Comparison of ENCODE assay signal across 13 mouse cellular contexts in the genomic region with DNA sequence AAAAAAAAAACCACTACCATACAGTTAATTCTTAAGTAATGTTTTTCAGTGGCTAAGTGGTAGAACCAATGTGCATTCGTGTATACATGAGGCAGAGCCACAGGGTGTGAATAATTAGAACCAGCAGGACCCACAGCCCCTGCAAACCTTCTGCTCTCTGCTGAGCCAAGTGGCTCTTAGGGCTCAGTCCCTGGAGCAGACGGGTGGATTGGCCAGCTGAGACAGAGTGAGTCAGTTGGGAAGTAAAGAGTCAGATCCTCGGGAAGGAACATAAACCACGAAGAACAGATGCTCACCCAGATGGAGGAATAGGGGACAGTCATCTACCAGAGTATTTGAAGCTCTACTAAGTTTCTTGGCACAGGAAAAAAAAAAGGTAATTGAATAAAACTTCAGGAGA.
DNase-seq lines count a peak whose midpoint lies in the region; ATAC-seq and TF ChIP-seq lines count a peak whose summit lies in the region.
"Had no signal": no experiment of that assay in that cellular context is flagged by ENCODE, and none has a peak within 500 bp of the region (broad histone marks: within the 10 kb centered on the region; RNA-seq: fewer than 3 reads in every experiment).

No protein-coding gene starts in this region.

- no peak; the same call in 1 of the 2 replicates for ATAC-seq in midbrain, postnatal 0 days (ENCODE audit: low FRiP score)
- no peak for ATAC-seq in erythroblast, adult 5-6 weeks (replicated peaks; ENCODE audit: low FRiP score, poor library complexity, severe bottlenecking)
- ATAC-seq: liver, embryonic 12.5 days; Patski had no signal

- intact Hi-C loops in heart, postnatal 14 days (cut with DNase I): no loop called here

- H3K4me3 ChIP-seq in midbrain, postnatal 0 days (ENCODE audit: low read depth, low read length): no peak overlapping the region
- no peak overlapping the region for H3K4me3 ChIP-seq in midbrain, embryonic 10.5 days
- H3K4me3 ChIP-seq in limb, embryonic 10.5 days: no peak overlapping the region
- H3K4me3 ChIP-seq: heart, embryonic 12.5 days; liver, embryonic 12.5 days had no signal

- H3K27me3 ChIP-seq in midbrain, postnatal 0 days (ENCODE audit: insufficient read depth, low read length): no peaks in the 10 kb centered on the region
- no peaks in the 10 kb centered on the region for H3K27me3 ChIP-seq in midbrain, embryonic 10.5 days (ENCODE audit: low read depth, poor library complexity, severe bottlenecking)
- no peaks in the 10 kb centered on the region for H3K27me3 ChIP-seq in limb, embryonic 10.5 days (ENCODE audit: low read depth, poor library complexity, severe bottlenecking)
- H3K27me3 ChIP-seq: CH12.LX; heart, embryonic 12.5 days; liver, embryonic 12.5 days had no signal

- peak; percentile 60 for DNase-seq in heart, adult 11 months
- DNase-seq in heart, postnatal 14 days: no peak
- DNase-seq in midbrain, postnatal 0 days (ENCODE audit: low spot score): peak; percentile 72
- DNase-seq in midbrain, embryonic 10.5 days (ENCODE audit: low spot score): no peak
- DNase-seq in frontal cortex, postnatal 36 days (ENCODE audit: low spot score in 2 of 2): peak; percentile 30 to 51
- peak; percentile 37 for DNase-seq in limb, embryonic 10.5 days (ENCODE audit: low spot score)
- DNase-seq: gastrocnemius, postnatal 10 days; spleen, adult 18-20 months had no signal

- no peaks in the 10 kb centered on the region for H3K4me1 ChIP-seq in midbrain, postnatal 0 days (ENCODE audit: insufficient read depth, low read length)
- no peaks in the 10 kb centered on the region for H3K4me1 ChIP-seq in midbrain, embryonic 10.5 days
- no peaks in the 10 kb centered on the region for H3K4me1 ChIP-seq in limb, embryonic 10.5 days
- H3K4me1 ChIP-seq: heart, embryonic 12.5 days; liver, embryonic 12.5 days had no signal

- no peak for TF ChIP-seq CTCF in midbrain, postnatal 0 days (IDR thresholded peaks at IDR 0.05)

- H3K27ac ChIP-seq in midbrain, postnatal 0 days (ENCODE audit: low read depth, low read length): no peak overlapping the region
- H3K27ac ChIP-seq in midbrain, embryonic 10.5 days (replicated peaks): no peak overlapping the region
- H3K27ac ChIP-seq in limb, embryonic 10.5 days: no peak overlapping the region
- H3K27ac ChIP-seq: liver, embryonic 12.5 days had no signal

- H3K36me3 ChIP-seq in midbrain, postnatal 0 days (ENCODE audit: insufficient read depth, low read length): no peaks in the 10 kb centered on the region
- no peaks in the 10 kb centered on the region for H3K36me3 ChIP-seq in midbrain, embryonic 10.5 days
- H3K36me3 ChIP-seq in limb, embryonic 10.5 days: no peaks in the 10 kb centered on the region
- H3K36me3 ChIP-seq: heart, embryonic 12.5 days; liver, embryonic 12.5 days had no signal

- H3K4me2 ChIP-seq in midbrain, postnatal 0 days (ENCODE audit: low read depth, low read length, poor library complexity, severe bottlenecking): no peak overlapping the region
- H3K4me2 ChIP-seq: heart, embryonic 12.5 days; liver, embryonic 12.5 days had no signal

- H3K9me3 ChIP-seq in midbrain, postnatal 0 days (ENCODE audit: low read length): no peaks in the 10 kb centered on the region
- H3K9me3 ChIP-seq in midbrain, embryonic 10.5 days (replicated peaks): no peaks in the 10 kb centered on the region
- no peaks in the 10 kb centered on the region for H3K9me3 ChIP-seq in limb, embryonic 10.5 days (replicated peaks)
- H3K9me3 ChIP-seq: heart, embryonic 12.5 days; liver, embryonic 12.5 days had no signal

- WGBS in midbrain, postnatal 0 days: 53% methylated on average over 4 of the region's 4 CpGs
- 60% methylated on average over 4 of the region's 4 CpGs for WGBS in midbrain, embryonic 10.5 days
- 51% methylated on average over 4 of the region's 4 CpGs for WGBS in limb, embryonic 10.5 days

- H3K9ac ChIP-seq in midbrain, postnatal 0 days (replicated peaks; ENCODE audit: low read length, poor library complexity, severe bottlenecking): no peak overlapping the region
- H3K9ac ChIP-seq: heart, embryonic 12.5 days; liver, embryonic 12.5 days had no signal

Comparison
In these comparisons a context has a peak if more than half of its experiments do, and no peak if none do; other contexts are left out.
1. DNase-seq: peak in heart, adult 11 months (single experiment), midbrain, postnatal 0 days (single experiment), frontal cortex, postnatal 36 days (2 of 2) and limb, embryonic 10.5 days (single experiment); none in heart, postnatal 14 days (0 of 2) and midbrain, embryonic 10.5 days (single experiment).